7 mouse cellular contexts compared by ENCODE assay signal in the genomic region with DNA sequence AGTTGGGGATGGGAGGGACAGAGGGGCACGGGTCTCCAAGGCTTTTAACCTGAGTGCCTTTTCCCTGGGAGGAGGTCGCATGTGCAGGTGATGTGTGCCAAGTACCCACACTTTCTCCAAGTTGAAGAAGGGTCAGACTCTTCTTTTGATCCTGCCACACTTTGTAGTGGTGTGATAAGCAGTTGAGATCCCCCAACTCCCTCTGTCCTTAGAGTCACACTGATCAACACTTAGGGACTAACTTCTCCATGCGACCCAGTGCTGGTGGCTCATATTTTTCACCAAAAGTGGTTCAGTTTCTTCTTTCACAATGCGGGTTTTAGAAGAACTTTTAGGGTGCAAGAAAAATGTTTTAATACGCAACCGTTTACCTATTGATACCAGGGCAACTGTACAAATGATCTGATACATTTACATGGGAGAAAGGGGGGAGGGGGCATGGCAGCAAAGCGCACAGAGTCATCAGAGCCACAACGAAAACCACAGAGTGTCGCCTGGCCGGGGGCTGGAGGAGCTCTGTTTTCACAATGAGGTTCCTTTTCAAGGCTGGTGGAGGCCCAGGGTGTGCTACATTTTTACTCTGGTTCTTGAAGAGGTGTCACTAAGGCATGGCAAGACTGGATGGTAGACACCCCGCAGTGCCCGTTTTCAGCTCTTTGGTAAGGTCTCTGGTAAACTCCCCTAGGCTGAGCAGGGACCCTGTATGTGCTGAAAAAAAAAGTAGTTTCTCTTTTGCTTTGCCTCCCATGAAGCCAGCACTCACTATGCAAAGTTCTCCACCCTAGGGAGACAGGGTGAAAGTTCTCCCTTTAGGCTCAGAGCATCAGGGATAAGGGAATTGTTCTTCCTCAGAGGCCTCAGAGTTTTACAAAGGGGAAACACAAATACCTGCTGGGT. TPM values are rescaled to one million over a fixed set of nuclear protein-coding genes. Genes with fewer than 3 reads are reported as not detected.
DNase-seq lines count a peak whose midpoint lies in the region; ATAC-seq and TF ChIP-seq lines count a peak whose summit lies in the region.

No protein-coding gene starts in this region.

- TF ChIP-seq POLR2A in thymus, adult 2 months (IDR thresholded peaks at IDR 0.05; ENCODE audit: control insufficient read depth, extremely low read depth, insufficient read depth, low read length, poor library complexity) = no peak
- TF ChIP-seq POLR2A in small intestine, adult 2 months (IDR thresholded peaks at IDR 0.05; ENCODE audit: low read depth, low read length) = no peak

- no peaks in the 10 kb centered on the region for H3K9me3 ChIP-seq in heart, embryonic 13.5 days
- H3K9me3 ChIP-seq in liver, embryonic 14.5 days (ENCODE audit: control insufficient read depth, low read length) = no peaks in the 10 kb centered on the region

- H3K9ac ChIP-seq in heart, embryonic 13.5 days = peak overlapping the region; percentile 72
- peak overlapping the region; percentile 46; the same call in 1 of the 2 replicates for H3K9ac ChIP-seq in liver, embryonic 14.5 days (replicated peaks)

- no peaks in the 10 kb centered on the region for H3K36me3 ChIP-seq in thymus, adult 2 months (ENCODE audit: control insufficient read depth, insufficient read depth, low read length)
- H3K36me3 ChIP-seq in heart, embryonic 13.5 days = no peaks in the 10 kb centered on the region
- H3K36me3 ChIP-seq in liver, embryonic 14.5 days (replicated peaks; ENCODE audit: control insufficient read depth, insufficient read depth, low read depth) = no peaks in the 10 kb centered on the region
- H3K36me3 ChIP-seq in small intestine, adult 2 months (ENCODE audit: control insufficient read depth, insufficient read depth, low read length) = no peaks in the 10 kb centered on the region

- H3K4me2 ChIP-seq in heart, embryonic 13.5 days = peak overlapping the region; percentile 73
- H3K4me2 ChIP-seq in liver, embryonic 14.5 days (ENCODE audit: low read depth) = peak overlapping the region; percentile 69

- no peaks in the 10 kb centered on the region for H3K27me3 ChIP-seq in thymus, adult 2 months (ENCODE audit: control insufficient read depth, insufficient read depth, low read length)
- H3K27me3 ChIP-seq in heart, embryonic 13.5 days (replicated peaks) = peaks cover 48% of the 10 kb centered on the region
- H3K27me3 ChIP-seq in liver, embryonic 14.5 days (ENCODE audit: control insufficient read depth, insufficient read depth, low read length) = no peaks in the 10 kb centered on the region
- H3K27me3 ChIP-seq in small intestine, adult 2 months (ENCODE audit: control insufficient read depth, insufficient read depth, low read length) = no peaks in the 10 kb centered on the region; the same call in 1 of the 2 replicates

- TF ChIP-seq CTCF in thymus, adult 2 months (IDR thresholded peaks at IDR 0.05; ENCODE audit: borderline replicate concordance, control insufficient read depth, extremely low read depth, insufficient read depth, low read length, poor library complexity) = no peak
- no peak for TF ChIP-seq CTCF in liver, embryonic 14.5 days (IDR thresholded peaks at IDR 0.05; ENCODE audit: low read depth)
- no peak; the same call in 1 of the 2 replicates for TF ChIP-seq CTCF in small intestine, adult 2 months (IDR thresholded peaks at IDR 0.05; ENCODE audit: extremely low read depth, insufficient read length, insufficient replicate concordance, low read depth, low read length)

- H3K4me1 ChIP-seq in thymus, adult 2 months (replicated peaks; ENCODE audit: control insufficient read depth, insufficient read depth, low read length) = peaks cover 9% of the 10 kb centered on the region
- peaks cover 15% of the 10 kb centered on the region for H3K4me1 ChIP-seq in heart, embryonic 13.5 days
- H3K4me1 ChIP-seq in liver, embryonic 14.5 days (replicated peaks; ENCODE audit: control insufficient read depth in 2 of 2, insufficient read depth in 2 of 2, low read length in 1 of 2) = peaks cover 0 to 8% of the 10 kb centered on the region in 2 experiments; a peak in 2 of 4 replicates
- H3K4me1 ChIP-seq in small intestine, adult 2 months (ENCODE audit: control insufficient read depth, insufficient read depth, insufficient read length, low read length) = peaks cover 6% of the 10 kb centered on the region

- no peak for ATAC-seq in heart, embryonic 13.5 days (ENCODE audit: extremely low read depth, insufficient number of reproducible peaks, low FRiP score, low TSS enrichment)
- no peak for ATAC-seq in liver, embryonic 14.5 days (ENCODE audit: insufficient read depth)

- no peak for TF ChIP-seq EP300 in liver, embryonic 14.5 days (IDR thresholded peaks at IDR 0.05; ENCODE audit: low read depth)

- WGBS in thymus, adult 2 months = 5% methylated on average over 12 of the region's 12 CpGs
- WGBS in heart, embryonic 13.5 days = 33% methylated on average over 12 of the region's 12 CpGs
- WGBS in liver, embryonic 14.5 days (ENCODE audit: insufficient replicate concordance) = 6% methylated on average over 12 of the region's 12 CpGs
- 46% methylated on average over 12 of the region's 12 CpGs for WGBS in small intestine, adult 2 months

- H3K27ac ChIP-seq in thymus, adult 2 months (ENCODE audit: control insufficient read depth, insufficient read depth, low read length) = no peak overlapping the region
- no peak overlapping the region for H3K27ac ChIP-seq in heart, embryonic 13.5 days (replicated peaks)
- no peak overlapping the region for H3K27ac ChIP-seq in liver, embryonic 14.5 days
- peak overlapping the region; percentile 82 for H3K27ac ChIP-seq in small intestine, adult 2 months (ENCODE audit: insufficient read depth, low read depth, low read length)

- peak overlapping the region; percentile 27 for H3K4me3 ChIP-seq in thymus, adult 2 months (ENCODE audit: control insufficient read depth, insufficient read depth, low read length)
- peak overlapping the region; percentile 53 for H3K4me3 ChIP-seq in heart, embryonic 13.5 days
- peak overlapping the region; percentile 47 to 62 for H3K4me3 ChIP-seq in liver, embryonic 14.5 days (ENCODE audit: insufficient read depth in 1 of 2, low read depth in 2 of 2, low read length in 2 of 2)
- H3K4me3 ChIP-seq in small intestine, adult 2 months (ENCODE audit: low read depth, low read length) = peak overlapping the region; percentile 64

- DNase-seq in thymus, adult 2 months = no peak
- no peak for DNase-seq in thymus, postnatal 25 days
- no peak for DNase-seq in liver, embryonic 14.5 days (ENCODE audit: low read depth in 3 of 3, low spot score in 3 of 3)
- DNase-seq in frontal cortex, postnatal 14 days (ENCODE audit: low spot score in 2 of 2) = no peak
- no peak for DNase-seq in urinary bladder, adult 2 months (ENCODE audit: low spot score)

RNA-seq across cellular contexts. Expression of a gene that starts 0.7 kb away (rescaled TPM):
- polyA plus RNA-seq in thymus, adult 2 months (2012; rRNA removed) = 0.51 and 0.68 TPM in 2 replicates
- 0.43 and 0.60 TPM in 2 replicates for polyA plus RNA-seq in heart, embryonic 13.5 days (2015; fragmentation: Nextera tagmentation; extraction: Ambion mirVana)
- polyA plus RNA-seq in liver, embryonic 14.5 days (2012; rRNA removed) = 0.05 and 0.18 TPM in 2 replicates
- polyA plus RNA-seq in liver, embryonic 14.5 days (2014; fragmentation: Nextera tagmentation; extraction: Ambion mirVana) = 0.22 and 0.76 TPM in 2 replicates
- polyA plus RNA-seq in small intestine, adult 2 months (2012; rRNA removed) = 0.34 TPM in 1 of 2 replicates, not detected in the other
- polyA plus RNA-seq in urinary bladder, adult 2 months (2012; rRNA removed) = 0.74 and 1.3 TPM in 2 replicates

RNA-seq across cellular contexts. Expression of a gene that starts 30.8 kb away (rescaled TPM):
- 8.1 and 8.4 TPM in 2 replicates for polyA plus RNA-seq in thymus, adult 2 months (2012; rRNA removed)
- polyA plus RNA-seq in heart, embryonic 13.5 days (2015; fragmentation: Nextera tagmentation; extraction: Ambion mirVana) = 3.3 and 4.2 TPM in 2 replicates
- 0.77 and 0.90 TPM in 2 replicates for polyA plus RNA-seq in liver, embryonic 14.5 days (2012; rRNA removed)
- 0.24 and 0.43 TPM in 2 replicates for polyA plus RNA-seq in liver, embryonic 14.5 days (2014; fragmentation: Nextera tagmentation; extraction: Ambion mirVana)
- 18.2 and 22.7 TPM in 2 replicates for polyA plus RNA-seq in small intestine, adult 2 months (2012; rRNA removed)
- 14.3 and 26.0 TPM in 2 replicates for polyA plus RNA-seq in urinary bladder, adult 2 months (2012; rRNA removed)
